Mouse (Mus musculus): ENCODE measurements around the gene Erbb2.

GRCm38 (mm10) chr11:98438331-98439158 is 26.3 kb downstream of the Erbb2 start, which contains the start of gene Mien1:
- TF ChIP-seq CTCF (IDR thresholded peaks at IDR 0.05; ENCODE audit: low read depth, low read length) (0 out of 2 replicates have a peak, but pooled peaks have one; percentile 20), POLR2A (IDR thresholded peaks at IDR 0.05; ENCODE audit: borderline replicate concordance, low read depth, low read length) (no peak)

Data from bone marrow macrophage, adult 2 months (primary cell).